Mouse (Mus musculus): ENCODE results near the gene Ralgds. TPM values are rescaled to one million over a fixed set of nuclear protein-coding genes. Genes with fewer than 3 reads are reported as not detected.
"Not testable (repeated sequence)": the region's sequence is repeated elsewhere in the genome, so short reads cannot be mapped to it uniquely, and the experiment has no call there.

Ralgds gene
- polyA plus RNA-seq, 1 experiment = 110 TPM

DNA sequence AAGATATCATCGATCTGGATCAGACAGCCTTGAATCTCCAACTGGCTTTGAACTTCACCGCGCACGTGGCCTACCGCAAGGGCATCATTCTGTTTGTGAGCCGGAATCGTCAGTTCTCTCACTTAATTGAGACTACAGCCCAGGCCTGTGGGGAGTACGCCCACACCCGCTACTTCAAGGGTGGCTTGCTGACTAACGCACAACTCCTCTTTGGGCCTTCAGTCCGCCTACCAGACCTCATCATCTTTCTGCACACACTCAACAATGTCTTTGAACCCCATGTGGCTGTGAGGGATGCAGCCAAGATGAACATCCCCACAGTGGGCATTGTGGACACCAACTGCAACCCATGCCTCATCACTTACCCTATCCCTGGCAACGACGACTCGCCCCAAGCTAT is 43.5 kb upstream of the Ralgds start:
- Histone ChIP-seq H3K36me3 (ENCODE audit: control insufficient read depth, insufficient read depth, low read length) (peaks cover 13% of the 10 kb centered on the region), H3K27ac (ENCODE audit: insufficient read depth, low read depth, low read length) (no peak overlapping the region), H3K4me3 (ENCODE audit: low read depth, low read length) (no peak overlapping the region), H3K4me1 (ENCODE audit: control insufficient read depth, insufficient read depth, insufficient read length, low read length) (peaks cover 14% of the 10 kb centered on the region), H3K27me3 (ENCODE audit: control insufficient read depth, insufficient read depth, low read length) (no peaks in the 10 kb centered on the region)
- WGBS = 98% methylated on average over 14 of the region's 14 CpGs
- TF ChIP-seq POLR2A (IDR thresholded peaks at IDR 0.05; ENCODE audit: low read depth, low read length) = no peak
- no peak for TF ChIP-seq CTCF (IDR thresholded peaks at IDR 0.05; ENCODE audit: extremely low read depth, insufficient read length, insufficient replicate concordance, low read depth, low read length)

DNA sequence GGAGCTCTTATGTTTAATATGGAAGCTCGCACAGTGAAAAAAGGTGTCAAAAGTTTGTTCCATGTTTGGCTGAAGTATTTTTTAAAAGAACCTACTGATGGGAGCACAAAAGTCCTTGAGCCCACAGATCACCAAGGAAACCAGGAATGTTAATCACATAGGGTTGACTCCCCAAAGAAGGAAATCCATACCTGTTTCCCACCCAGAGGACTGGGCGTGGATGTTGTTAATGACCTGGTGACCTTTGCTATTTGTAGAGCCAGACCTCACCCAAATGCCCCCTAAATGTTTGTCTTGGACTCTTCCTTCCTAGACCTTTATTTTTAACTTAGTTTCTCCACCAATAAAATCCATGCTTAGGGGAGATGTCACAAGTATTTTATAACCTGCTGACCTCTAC is 42.3 kb upstream of the Ralgds start:
- Histone ChIP-seq H3K27me3 (ENCODE audit: control insufficient read depth, insufficient read depth, low read length) (no peaks in the 10 kb centered on the region), H3K4me1 (ENCODE audit: control insufficient read depth, insufficient read depth, insufficient read length, low read length) (peaks cover 14% of the 10 kb centered on the region), H3K36me3 (ENCODE audit: control insufficient read depth, insufficient read depth, low read length) (peaks cover 13% of the 10 kb centered on the region), H3K27ac (ENCODE audit: insufficient read depth, low read depth, low read length) (no peak overlapping the region), H3K4me3 (ENCODE audit: low read depth, low read length) (no peak overlapping the region)
- WGBS = 81% methylated on average over 2 of the region's 2 CpGs
- no peak for TF ChIP-seq POLR2A (IDR thresholded peaks at IDR 0.05; ENCODE audit: low read depth, low read length)

DNA sequence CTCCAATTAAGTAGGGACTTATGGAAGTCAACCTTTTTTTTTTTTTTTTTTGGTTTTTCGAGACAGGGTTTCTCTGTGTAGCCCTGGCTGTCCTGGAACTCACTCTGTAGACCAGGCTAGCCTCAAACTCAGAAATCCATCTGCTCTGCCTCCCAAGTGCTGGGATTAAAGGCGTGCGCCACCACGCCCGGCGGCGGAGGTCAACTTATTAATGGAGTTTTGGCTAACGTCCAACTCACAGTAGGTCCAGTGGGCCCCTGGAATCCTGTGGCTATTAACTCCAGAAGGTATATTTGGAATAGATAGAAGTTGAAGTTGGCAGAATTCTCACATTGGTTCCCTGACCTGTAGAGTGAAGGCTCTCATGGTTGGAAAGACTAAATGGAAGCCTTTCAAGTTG is 40.9 kb upstream of the Ralgds start:
- H3K27ac ChIP-seq (ENCODE audit: insufficient read depth, low read depth, low read length); H3K27me3 ChIP-seq (ENCODE audit: control insufficient read depth, insufficient read depth, low read length); H3K4me3 ChIP-seq (ENCODE audit: low read depth, low read length): not testable (repeated sequence)
- WGBS = 94% methylated on average over 8 of the region's 8 CpGs
- H3K4me1 ChIP-seq (ENCODE audit: control insufficient read depth, insufficient read depth, insufficient read length, low read length) = peaks cover 12% of the 10 kb centered on the region
- H3K36me3 ChIP-seq (ENCODE audit: control insufficient read depth, insufficient read depth, low read length) = peaks cover 13% of the 10 kb centered on the region

DNA sequence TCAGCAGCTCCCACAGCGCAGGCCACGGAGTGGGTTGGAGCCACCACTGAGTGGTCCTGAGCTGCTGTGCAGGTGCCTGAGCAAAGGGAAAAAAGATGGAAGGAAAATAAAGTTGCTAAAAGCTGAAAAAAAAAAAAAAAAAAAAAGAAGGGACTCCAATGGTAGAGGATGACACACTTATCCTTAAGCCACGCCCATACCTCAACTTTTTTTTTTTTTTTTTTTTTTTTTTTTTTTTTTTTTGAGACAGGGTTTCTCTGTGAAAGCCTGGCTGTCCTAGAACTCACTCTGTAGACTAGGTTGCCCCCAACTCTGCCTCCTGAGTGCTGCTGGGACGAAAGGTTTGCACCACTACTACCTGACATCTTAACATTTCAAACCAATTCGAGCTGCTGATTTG is 34.9 kb upstream of the Ralgds start:
- H3K27ac ChIP-seq (ENCODE audit: insufficient read depth, low read depth, low read length); H3K4me3 ChIP-seq (ENCODE audit: low read depth, low read length); H3K4me1 ChIP-seq (ENCODE audit: control insufficient read depth, insufficient read depth, insufficient read length, low read length); H3K27me3 ChIP-seq (ENCODE audit: control insufficient read depth, insufficient read depth, low read length); H3K36me3 ChIP-seq (ENCODE audit: control insufficient read depth, insufficient read depth, low read length): not testable (repeated sequence)
- 95% methylated on average over 5 of the region's 5 CpGs for WGBS

DNA sequence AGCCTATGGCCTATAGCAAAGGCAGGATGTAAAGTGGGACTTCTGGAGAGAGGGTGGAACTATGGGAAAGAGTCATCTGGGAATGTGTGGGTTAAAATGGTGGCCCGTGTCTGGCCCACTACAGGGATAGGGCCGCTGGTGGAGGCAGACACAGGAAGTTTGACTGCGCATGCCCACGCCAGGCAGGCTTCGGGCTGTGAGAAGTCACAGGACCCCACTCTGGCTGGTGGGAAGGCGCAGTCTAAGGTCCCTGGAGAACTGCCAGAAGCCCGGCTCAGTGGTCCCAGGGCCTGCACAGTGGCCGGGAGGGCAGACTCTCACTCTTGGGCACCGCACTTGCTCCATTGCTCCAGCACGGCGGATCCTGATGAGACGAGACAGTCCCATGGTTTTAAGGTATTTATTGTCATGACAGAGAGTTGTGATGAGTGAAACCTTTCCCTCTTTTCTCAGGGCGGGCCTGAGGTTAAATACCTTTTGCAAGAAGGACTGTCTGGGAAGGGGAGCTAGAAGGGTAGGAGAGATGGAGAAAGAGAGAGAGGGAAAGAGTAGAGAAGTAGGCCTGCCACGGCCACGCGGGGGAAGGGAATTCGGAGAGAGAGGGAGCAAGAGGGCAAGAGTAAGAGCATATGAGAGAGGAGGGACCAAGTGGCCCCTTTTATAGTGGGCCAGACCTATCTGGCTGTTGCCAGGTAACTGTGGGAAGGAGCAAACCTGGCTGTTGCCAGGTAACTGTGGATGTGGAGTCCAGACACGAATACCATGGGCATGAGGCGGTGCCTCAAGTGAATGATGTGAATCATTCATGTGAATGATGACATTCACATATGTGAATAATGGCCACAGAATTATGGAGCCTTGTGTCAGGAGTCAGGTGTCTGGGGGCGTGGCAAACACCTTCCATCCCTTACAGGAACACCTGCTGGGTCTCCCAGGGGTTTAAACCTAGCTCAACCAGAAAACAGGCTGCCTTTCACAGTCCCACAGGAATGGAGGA is 33.4 kb upstream of the Ralgds start:
- Histone ChIP-seq H3K27me3 (ENCODE audit: control insufficient read depth, insufficient read depth, low read length) (no peaks in the 10 kb centered on the region), H3K36me3 (ENCODE audit: control insufficient read depth, insufficient read depth, low read length) (no peaks in the 10 kb centered on the region), H3K27ac (ENCODE audit: insufficient read depth, low read depth, low read length) (no peak overlapping the region), H3K4me1 (ENCODE audit: control insufficient read depth, insufficient read depth, insufficient read length, low read length) (no peaks in the 10 kb centered on the region; the same call in 1 of the 2 replicates), H3K4me3 (ENCODE audit: low read depth, low read length) (peak overlapping the region; percentile 59)
- 60% methylated on average over 20 of the region's 20 CpGs for WGBS
- no peak for TF ChIP-seq POLR2A (IDR thresholded peaks at IDR 0.05; ENCODE audit: low read depth, low read length)
- TF ChIP-seq CTCF (IDR thresholded peaks at IDR 0.05; ENCODE audit: extremely low read depth, insufficient read length, insufficient replicate concordance, low read depth, low read length) = no peak

DNA sequence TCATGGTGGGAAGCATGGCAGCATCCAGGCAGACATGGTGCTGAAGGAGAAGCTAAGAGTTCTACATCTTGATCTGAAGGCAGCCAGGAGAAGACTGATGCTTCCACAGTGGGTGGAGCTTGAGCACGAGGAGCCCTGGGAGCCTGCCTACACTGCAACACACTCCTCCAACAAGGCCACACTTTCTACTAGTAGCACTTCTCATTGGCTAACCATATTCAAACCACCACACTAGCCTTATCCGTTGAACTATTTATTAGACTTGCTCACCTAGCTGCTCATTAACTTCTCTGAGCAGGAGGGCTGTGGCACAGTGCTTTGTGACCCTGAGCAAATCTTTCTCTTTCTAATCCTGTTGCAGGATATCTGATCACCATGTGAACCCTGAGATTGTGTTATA is 29.1 kb upstream of the Ralgds start:
- no peak overlapping the region for H3K4me3 ChIP-seq (ENCODE audit: low read depth, low read length)
- no peaks in the 10 kb centered on the region; the same call in 1 of the 2 replicates for H3K4me1 ChIP-seq (ENCODE audit: control insufficient read depth, insufficient read depth, insufficient read length, low read length)
- no peaks in the 10 kb centered on the region for H3K27me3 ChIP-seq (ENCODE audit: control insufficient read depth, insufficient read depth, low read length)
- no peaks in the 10 kb centered on the region for H3K36me3 ChIP-seq (ENCODE audit: control insufficient read depth, insufficient read depth, low read length)
- WGBS = 27% methylated on average over 2 of the region's 2 CpGs
- H3K27ac ChIP-seq (ENCODE audit: insufficient read depth, low read depth, low read length) = no peak overlapping the region
- TF ChIP-seq POLR2A (IDR thresholded peaks at IDR 0.05; ENCODE audit: low read depth, low read length) (no peak), CTCF (IDR thresholded peaks at IDR 0.05; ENCODE audit: extremely low read depth, insufficient read length, insufficient replicate concordance, low read depth, low read length) (no peak)

DNA sequence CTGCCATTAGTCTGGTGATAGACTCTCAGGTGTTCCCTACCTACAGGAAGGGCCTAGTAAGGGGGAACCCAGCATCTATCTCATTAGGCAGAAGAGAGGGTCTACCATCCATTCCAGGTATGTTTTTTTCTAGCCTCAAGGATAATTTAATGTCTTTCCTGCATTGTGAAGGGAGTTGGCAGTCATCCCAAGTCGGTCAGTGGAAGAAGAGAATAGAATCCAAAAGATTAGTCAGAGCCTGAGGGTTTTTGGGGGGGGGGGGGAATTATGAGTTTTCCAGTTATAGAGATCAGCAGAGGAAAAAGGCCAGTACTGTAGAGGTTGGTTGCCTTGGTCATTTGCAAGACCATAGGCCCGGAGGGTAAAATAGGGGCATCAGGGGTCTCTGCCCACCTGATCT is 18.4 kb upstream of the Ralgds start:
- 72% methylated on average over 2 of the region's 2 CpGs for WGBS

More for the DNA sequence above, 18.4 kb upstream of the Ralgds start:
- no peak overlapping the region for H3K27ac ChIP-seq (ENCODE audit: insufficient read depth, low read depth, low read length)
- H3K36me3 ChIP-seq (ENCODE audit: control insufficient read depth, insufficient read depth, low read length) = no peaks in the 10 kb centered on the region
- TF ChIP-seq POLR2A (IDR thresholded peaks at IDR 0.05; ENCODE audit: low read depth, low read length) (no peak), CTCF (IDR thresholded peaks at IDR 0.05; ENCODE audit: extremely low read depth, insufficient read length, insufficient replicate concordance, low read depth, low read length) (no peak)
- peaks cover 13% of the 10 kb centered on the region for H3K4me1 ChIP-seq (ENCODE audit: control insufficient read depth, insufficient read depth, insufficient read length, low read length)
- H3K4me3 ChIP-seq (ENCODE audit: low read depth, low read length) = no peak overlapping the region
- H3K27me3 ChIP-seq (ENCODE audit: control insufficient read depth, insufficient read depth, low read length) = no peaks in the 10 kb centered on the region
